ENCODE assay signal across 8 mouse cellular contexts in the genomic region with DNA sequence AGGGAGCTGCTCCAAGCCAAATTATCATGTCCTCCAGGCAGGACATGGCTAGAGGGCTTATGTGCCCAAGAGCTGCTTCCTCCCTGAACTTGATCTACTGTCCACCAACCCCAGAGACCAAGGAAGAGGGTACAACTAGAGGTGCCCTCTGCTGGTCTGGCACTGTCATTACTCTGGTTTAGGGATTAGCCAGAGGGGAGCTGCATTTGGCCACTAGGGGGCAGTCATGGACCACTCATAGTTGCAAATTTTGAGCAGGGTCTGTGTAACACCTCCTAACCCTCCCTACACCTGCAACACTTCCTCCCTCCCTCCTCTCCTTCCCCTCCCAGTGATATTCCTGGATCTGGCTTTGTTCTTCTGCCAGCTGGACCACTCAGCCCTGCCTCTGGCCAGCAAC. TPM values are rescaled to one million over a fixed set of nuclear protein-coding genes. Genes with fewer than 3 reads are reported as not detected.
DNase-seq lines count a peak whose midpoint lies in the region; ATAC-seq and TF ChIP-seq lines count a peak whose summit lies in the region.

No protein-coding gene starts in this region.

- no peak overlapping the region for H3K4me3 ChIP-seq in ES-E14 (ENCODE audit: insufficient read depth in 1 of 2, low read depth in 1 of 2, low read length in 2 of 2, poor library complexity in 1 of 2, severe bottlenecking in 1 of 2)
- no peak overlapping the region for H3K4me3 ChIP-seq in forebrain, embryonic 15.5 days
- no peak overlapping the region for H3K4me3 ChIP-seq in hindbrain, embryonic 10.5 days

- H3K36me3 ChIP-seq in ES-E14 (ENCODE audit: control insufficient read depth, insufficient read depth, low read length, poor library complexity, severe bottlenecking): peaks cover 2% of the 10 kb centered on the region; the same call in 1 of the 2 replicates
- H3K36me3 ChIP-seq in forebrain, embryonic 15.5 days: no peaks in the 10 kb centered on the region
- H3K36me3 ChIP-seq in hindbrain, embryonic 10.5 days: 0 out of 2 replicates have a peak, but pooled peaks cover 3% of the 10 kb centered on the region

- ATAC-seq in forebrain, embryonic 15.5 days (replicated peaks): peak; percentile 30; the same call in 1 of the 2 replicates

- H3K9me3 ChIP-seq in ES-E14 (ENCODE audit: control insufficient read depth, insufficient read depth, low read depth, low read length): no peaks in the 10 kb centered on the region
- H3K9me3 ChIP-seq in forebrain, embryonic 15.5 days: no peaks in the 10 kb centered on the region
- H3K9me3 ChIP-seq in hindbrain, embryonic 10.5 days: no peaks in the 10 kb centered on the region

- in situ Hi-C loops in ES-E14 (cut with MboI; ENCODE audit: low sequenced_read_pairs in 2 of 2, unreplicated experiment in 2 of 2): no loop called here

- no peak overlapping the region for H3K4me2 ChIP-seq in forebrain, embryonic 15.5 days (replicated peaks)

- peaks cover 0 to 11% of the 10 kb centered on the region in 2 experiments; a peak in 1 of 4 replicates for H3K4me1 ChIP-seq in ES-E14 (ENCODE audit: control insufficient read depth in 2 of 2, insufficient read depth in 2 of 2, low read length in 2 of 2, poor library complexity in 1 of 2)
- peaks cover 27% of the 10 kb centered on the region for H3K4me1 ChIP-seq in forebrain, embryonic 15.5 days
- H3K4me1 ChIP-seq in hindbrain, embryonic 10.5 days (replicated peaks): peaks cover 29% of the 10 kb centered on the region

- H3K27ac ChIP-seq in ES-E14 (ENCODE audit: insufficient read depth, low read depth, low read length, poor library complexity, severe bottlenecking): no peak overlapping the region
- H3K27ac ChIP-seq in forebrain, embryonic 15.5 days (replicated peaks): peak overlapping the region; percentile 17; the same call in 1 of the 2 replicates
- H3K27ac ChIP-seq in hindbrain, embryonic 10.5 days: no peak overlapping the region

- peak; percentile 77 for DNase-seq in ES-E14 (ENCODE audit: low read depth, low spot score)
- DNase-seq in c-Kit-positive CD71-positive TER-119-positive erythroid progenitor cells, embryonic 14.5 days (ENCODE audit: low spot score): peak; percentile 75
- DNase-seq in hindbrain, embryonic 10.5 days (ENCODE audit: low spot score): peak; percentile 87
- DNase-seq in layer of hippocampus, adult 9-11 months: peak; percentile 74
- peak; percentile 92 for DNase-seq in lung, postnatal 10 days
- DNase-seq in retina, adult 2 months (ENCODE audit: low read depth, low spot score): peak; percentile 70
- DNase-seq in thymus, postnatal 25 days: peak; percentile 85

- no peak overlapping the region for H3K9ac ChIP-seq in ES-E14 (ENCODE audit: insufficient read depth, low read depth, low read length, poor library complexity, severe bottlenecking)
- H3K9ac ChIP-seq in forebrain, embryonic 15.5 days (replicated peaks): no peak overlapping the region

- H3K27me3 ChIP-seq in forebrain, embryonic 15.5 days: peaks cover 5% of the 10 kb centered on the region; the same call in 1 of the 2 replicates
- peaks cover 30% of the 10 kb centered on the region for H3K27me3 ChIP-seq in hindbrain, embryonic 10.5 days (ENCODE audit: insufficient read depth, poor library complexity, severe bottlenecking)

TF ChIP-seq in ES-E14, 5 proteins besides CTCF, POLR2A, EP300 and RAD21:
- TF ChIP-seq ZC3H11A (IDR thresholded peaks at IDR 0.05; ENCODE audit: borderline replicate concordance, low read depth, low read length) (peak; percentile 79), CHD2 (IDR thresholded peaks at IDR 0.05; ENCODE audit: low read depth, low read length) (no peak)
TF ChIP-seq in ES-E14: peak in this region for 1.

RNA-seq across cellular contexts. Expression of a gene that starts 2.1 kb away (rescaled TPM):
- total RNA-seq in ES-E14 (2012; rRNA removed): not detected in 2 replicates
- 0.87 TPM in 1 of 2 replicates, not detected in the other for polyA plus RNA-seq in forebrain, embryonic 15.5 days (2015; fragmentation: Nextera tagmentation; extraction: Ambion mirVana)
- polyA plus RNA-seq in hindbrain, embryonic 10.5 days (2016; fragmentation: Nextera tagmentation; extraction: Ambion mirVana): 0.82 and 1.3 TPM in 2 replicates

RNA-seq across cellular contexts. Expression of a gene that starts 8.7 kb away (rescaled TPM):
- total RNA-seq in ES-E14 (2012; rRNA removed): 6.2 and 12.4 TPM in 2 replicates
- polyA plus RNA-seq in forebrain, embryonic 15.5 days (2015; fragmentation: Nextera tagmentation; extraction: Ambion mirVana): 42.5 and 46.4 TPM in 2 replicates
- polyA plus RNA-seq in hindbrain, embryonic 10.5 days (2016; fragmentation: Nextera tagmentation; extraction: Ambion mirVana): 18.3 and 30.3 TPM in 2 replicates
